Mouse (Mus musculus) myocyte (in vitro differentiated cells): ENCODE measurements around the gene Mfsd4a.

Experiments used
- CEBPB ChIP-seq: IDR thresholded peaks from 2 replicates; pipeline ENCODE4 v1.6.1; 2011; ENCODE audit warnings: mild to moderate bottlenecking, moderate library complexity; ENCODE audit not compliant: poor library complexity, insufficient read depth, severe bottlenecking
- E2F4 ChIP-seq: IDR thresholded peaks from one replicate; pipeline ENCODE4 v1.6.1; 2011; ENCODE audit warnings: mild to moderate bottlenecking, control low read depth, moderate library complexity; ENCODE audit not compliant: insufficient read depth
- MAX ChIP-seq: IDR thresholded peaks from one replicate; pipeline ENCODE4 v1.6.1; 2011; ENCODE audit warnings: low read depth, mild to moderate bottlenecking, control low read depth
- POLR2A ChIP-seq: IDR thresholded peaks from one replicate; pipeline ENCODE4 v1.6.1; 2011; ENCODE audit warnings: low read depth, mild to moderate bottlenecking, control low read depth, moderate library complexity; ENCODE audit not compliant: insufficient read length
- REST ChIP-seq: IDR thresholded peaks from one replicate; pipeline ENCODE4 v1.6.1; 2011; ENCODE audit warnings: mild to moderate bottlenecking, control low read depth, moderate library complexity; ENCODE audit not compliant: insufficient read depth, insufficient read length
- USF1 ChIP-seq: IDR thresholded peaks from one replicate; pipeline ENCODE4 v1.6.1; 2011; ENCODE audit warnings: low read depth, mild to moderate bottlenecking, control low read depth, moderate library complexity

- TF ChIP-seq CEBPB = no peak
- TF ChIP-seq POLR2A = no peak
- no peak for TF ChIP-seq REST
- no peak for TF ChIP-seq E2F4
- no peak for TF ChIP-seq MAX
- TF ChIP-seq USF1 = no peak
Measured at GRCm38 (mm10) chr1:132014800-132015199, 53.1 kb downstream of the Mfsd4a start.
